Mouse (Mus musculus): ENCODE measurements around the gene Slc7a8.

- no peak for TF ChIP-seq GATA1 (IDR thresholded peaks at IDR 0.05; ENCODE audit: low read length)
- TF ChIP-seq TAL1 (IDR thresholded peaks at IDR 0.05; ENCODE audit: low read length) = no peak
Observed at GRCm38 (mm10) chr14:54795901-54796300, 14.2 kb upstream of the Slc7a8 start.

Measured in erythroblast, embryonic 14.5 days (primary cell).